Mouse (Mus musculus) neural tube, embryonic 14.5 days (tissue): ENCODE measurements around the gene Arih2. TPM values are rescaled to one million over a fixed set of nuclear protein-coding genes. Genes with fewer than 3 reads are reported as not detected.
"Not testable (repeated sequence)": the region's sequence is repeated elsewhere in the genome, so short reads cannot be mapped to it uniquely, and the experiment has no call there.

ENCODE experiments used
- ATAC-seq: fragments of 200-750 bp; cut with Nextera tagmentation; 2 replicates; pipeline ENCODE4 v1.8.0; 2017; ENCODE audit warnings: low read depth, mild to moderate bottlenecking, moderate TSS enrichment, moderate library complexity
- H3K27ac ChIP-seq: fragments of 300-500 bp; sonication (generic); 2 replicates; pipeline ENCODE4 v1.5.1; 2014; ENCODE audit warnings: low read depth, mild to moderate bottlenecking, control low read depth, low read length, moderate library complexity, mixed read lengths
- H3K27me3 ChIP-seq: fragments of 300-500 bp; sonication (generic); 2 replicates; pipeline ENCODE4 v1.6.1; 2014; ENCODE audit warnings: low read length; ENCODE audit not compliant: control insufficient read depth, insufficient read depth
- H3K36me3 ChIP-seq: fragments of 300-500 bp; sonication (generic); 2 replicates; pipeline ENCODE4 v1.6.1; 2014; ENCODE audit warnings: low read length, mixed read lengths; ENCODE audit not compliant: control insufficient read depth, insufficient read depth
- H3K4me1 ChIP-seq: fragments of 300-500 bp; sonication (generic); 2 replicates; pipeline ENCODE4 v1.6.1; 2014; ENCODE audit warnings: low read length; ENCODE audit not compliant: control insufficient read depth, insufficient read depth
- H3K4me2 ChIP-seq: fragments of 300-500 bp; sonication (generic); 2 replicates; pipeline ENCODE4 v1.6.1; 2014; ENCODE audit warnings: mild to moderate bottlenecking, low read depth, low read length, control low read depth
- H3K4me3 ChIP-seq: fragments of 300-500 bp; sonication (generic); 2 replicates; pipeline ENCODE4 v1.5.1; 2014; ENCODE audit warnings: low read depth, low read length, control low read depth, mixed read lengths
- H3K9ac ChIP-seq: fragments of 300-500 bp; sonication (generic); replicated peaks from 2 replicates; pipeline ENCODE4 v1.6.1; 2014; ENCODE audit warnings: low read depth, mild to moderate bottlenecking, control low read depth, low read length, mixed read lengths
- H3K9me3 ChIP-seq: fragments of 300-500 bp; sonication (generic); 2 replicates; pipeline ENCODE4 v1.6.1; 2016; ENCODE audit warnings: low read length; ENCODE audit not compliant: control insufficient read depth
- WGBS: fragments of 180-500 bp; shearing (Covaris S2); extraction: QIAGEN DNeasy Blood & Tissue Kit; methylation state at CpG from one replicate; pipeline ENCODE4 v1.1.7; 2014; 5-methylcytosine and 5-hydroxymethylcytosine counted together
- polyA plus RNA-seq: library from polyadenylated mRNA; unstranded; fragments of >200 nt; fragmentation: Nextera tagmentation; extraction: Ambion mirVana; gene quantifications from 2 replicates; pipeline ENCODE4 v1.2.1, GENCODE M21; 2014

Arih2 gene
- polyA plus RNA-seq, 1 experiment from 2014 or later: 37.7 TPM

DNA sequence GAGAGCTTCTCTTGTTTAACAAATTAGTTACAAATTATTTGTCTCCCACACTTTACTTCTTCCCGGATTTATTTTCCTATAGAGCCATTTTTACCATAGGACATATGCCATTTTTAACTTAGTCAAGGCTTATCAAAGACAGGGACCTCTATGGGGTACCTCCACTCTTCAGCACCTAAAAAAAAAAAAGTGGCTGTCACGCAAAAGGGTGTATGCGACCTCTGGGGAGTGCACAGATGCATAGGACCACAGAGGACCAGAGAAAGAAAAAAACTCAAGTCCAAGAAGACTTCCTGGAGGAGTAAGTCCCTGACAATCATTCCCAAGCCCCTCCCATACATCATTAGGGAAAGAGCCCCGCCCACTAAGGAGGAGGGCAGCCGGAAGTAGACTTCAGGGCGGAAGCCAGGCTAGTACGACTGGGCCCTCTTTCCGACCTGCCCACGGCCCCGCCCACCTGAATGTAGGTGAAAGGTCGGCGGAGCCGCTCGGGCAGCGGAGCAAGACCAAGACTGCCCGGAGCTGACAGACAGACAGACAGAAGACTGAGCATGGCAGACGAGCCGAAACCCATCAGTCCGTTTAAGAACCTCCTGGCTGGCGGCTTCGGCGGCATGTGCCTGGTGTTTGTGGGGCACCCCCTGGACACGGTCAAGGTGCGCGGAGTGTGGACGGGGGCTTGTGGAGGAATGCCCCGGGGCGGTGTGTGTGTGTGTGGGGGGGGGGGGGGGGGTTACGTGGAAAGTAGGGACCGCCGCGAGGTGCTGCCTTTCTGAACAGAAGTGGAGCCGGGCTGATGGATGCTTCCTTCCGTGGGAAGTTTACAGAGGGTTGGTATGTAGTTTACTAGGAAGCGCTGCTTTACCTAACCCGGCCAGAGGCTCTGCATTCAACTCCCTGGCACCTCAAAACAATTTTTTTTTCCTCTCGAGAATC lies 12.8 kb upstream of the Arih2 start, which contains the start of gene Slc25a20:
TSS of gene Slc25a20 (plus strand) at position 412 of the 936 bp plus-strand sequence.
- WGBS: 3% methylated on average over 29 of the region's 37 CpGs
- no peaks in the 10 kb centered on the region for H3K36me3 ChIP-seq
- H3K4me3 ChIP-seq: peak within 1 kb of the TSS; percentile 50
- peak within 1 kb of the TSS; percentile 54 for H3K9ac ChIP-seq
- no peak within 1 kb of the TSS for H3K27ac ChIP-seq
- H3K4me2 ChIP-seq: peak within 1 kb of the TSS; percentile 68
- H3K4me1 ChIP-seq: no peaks in the 10 kb centered on the region
- no peaks in the 10 kb centered on the region for H3K9me3 ChIP-seq
- peak; percentile 89 for ATAC-seq
- no peaks in the 10 kb centered on the region for H3K27me3 ChIP-seq

DNA sequence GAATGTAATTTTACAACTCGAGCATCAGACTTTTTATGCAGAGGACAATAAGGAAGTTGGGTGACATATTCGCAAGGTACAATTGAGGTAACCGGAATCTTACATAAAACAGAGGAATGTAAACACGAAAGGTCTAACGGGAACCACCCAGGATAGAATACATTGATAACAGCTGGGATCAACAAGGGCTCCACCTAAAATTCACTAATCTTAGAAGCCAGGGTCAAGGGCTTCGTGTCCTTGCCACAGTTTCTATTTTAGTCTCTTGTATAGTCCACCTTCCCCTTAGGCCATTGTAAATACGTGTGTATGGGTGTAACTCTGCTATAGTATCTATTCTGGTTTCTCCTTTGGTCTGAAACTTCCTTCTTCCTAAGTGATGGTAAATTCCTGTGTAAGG lies 6.7 kb upstream of the Arih2 start:
- ATAC-seq, H3K27me3 ChIP-seq, H3K36me3 ChIP-seq, H3K9me3 ChIP-seq, H3K9ac ChIP-seq, H3K4me1 ChIP-seq, H3K4me3 ChIP-seq, H3K27ac ChIP-seq, H3K4me2 ChIP-seq: not testable (repeated sequence)
- 84% methylated on average over 7 of the region's 7 CpGs for WGBS

DNA sequence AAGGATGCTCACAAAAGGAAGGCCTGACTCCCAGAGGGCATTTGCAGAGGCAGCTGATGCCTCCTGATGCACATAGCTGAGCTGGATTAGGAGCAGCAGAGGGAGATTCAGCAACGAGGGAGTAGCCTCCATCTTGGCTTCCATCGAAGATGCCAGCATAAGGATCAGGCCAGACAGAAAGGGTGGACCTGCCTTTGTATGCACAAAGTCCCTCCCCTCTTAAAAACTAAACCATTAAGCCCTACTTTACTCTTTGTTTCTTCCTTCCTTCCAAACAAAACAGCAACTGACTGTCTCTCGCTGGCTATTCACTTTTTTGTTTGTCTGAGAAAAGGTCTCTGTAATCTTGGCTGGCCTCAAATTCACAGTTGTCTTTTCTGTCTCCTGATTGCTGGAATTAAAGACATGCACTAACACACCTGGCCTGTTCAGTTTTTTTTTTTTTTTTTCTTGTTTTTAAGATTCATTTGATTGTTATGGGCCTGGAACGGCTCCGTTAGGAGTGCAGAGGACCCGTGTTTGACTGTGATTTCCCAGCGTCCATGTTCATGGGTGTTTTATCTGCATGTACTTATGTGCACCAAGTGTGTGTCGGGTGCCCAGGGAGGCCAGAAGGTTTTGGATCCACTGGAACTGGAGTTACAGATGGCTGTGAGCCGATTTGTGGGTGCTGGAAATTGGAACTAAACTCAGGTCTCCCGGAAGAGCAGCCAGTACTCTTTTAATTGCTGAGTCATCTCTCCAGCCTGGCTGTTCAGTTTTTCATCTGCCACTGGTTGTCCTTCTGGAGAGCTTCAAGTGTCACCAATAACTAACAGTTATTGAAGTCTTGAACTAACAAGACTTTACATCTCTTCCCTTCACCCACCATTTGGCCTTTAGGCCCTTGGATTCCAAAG lies 5.6 kb upstream of the Arih2 start:
- H3K9ac ChIP-seq: no peak overlapping the region
- no peak overlapping the region for H3K4me3 ChIP-seq
- no peak overlapping the region for H3K27ac ChIP-seq
- no peaks in the 10 kb centered on the region for H3K27me3 ChIP-seq
- WGBS: 75% methylated on average over 10 of the region's 10 CpGs
- no peaks in the 10 kb centered on the region for H3K9me3 ChIP-seq
- ATAC-seq: no peak
- H3K4me1 ChIP-seq: peaks cover 4% of the 10 kb centered on the region
- no peak overlapping the region for H3K4me2 ChIP-seq
- H3K36me3 ChIP-seq: no peaks in the 10 kb centered on the region

DNA sequence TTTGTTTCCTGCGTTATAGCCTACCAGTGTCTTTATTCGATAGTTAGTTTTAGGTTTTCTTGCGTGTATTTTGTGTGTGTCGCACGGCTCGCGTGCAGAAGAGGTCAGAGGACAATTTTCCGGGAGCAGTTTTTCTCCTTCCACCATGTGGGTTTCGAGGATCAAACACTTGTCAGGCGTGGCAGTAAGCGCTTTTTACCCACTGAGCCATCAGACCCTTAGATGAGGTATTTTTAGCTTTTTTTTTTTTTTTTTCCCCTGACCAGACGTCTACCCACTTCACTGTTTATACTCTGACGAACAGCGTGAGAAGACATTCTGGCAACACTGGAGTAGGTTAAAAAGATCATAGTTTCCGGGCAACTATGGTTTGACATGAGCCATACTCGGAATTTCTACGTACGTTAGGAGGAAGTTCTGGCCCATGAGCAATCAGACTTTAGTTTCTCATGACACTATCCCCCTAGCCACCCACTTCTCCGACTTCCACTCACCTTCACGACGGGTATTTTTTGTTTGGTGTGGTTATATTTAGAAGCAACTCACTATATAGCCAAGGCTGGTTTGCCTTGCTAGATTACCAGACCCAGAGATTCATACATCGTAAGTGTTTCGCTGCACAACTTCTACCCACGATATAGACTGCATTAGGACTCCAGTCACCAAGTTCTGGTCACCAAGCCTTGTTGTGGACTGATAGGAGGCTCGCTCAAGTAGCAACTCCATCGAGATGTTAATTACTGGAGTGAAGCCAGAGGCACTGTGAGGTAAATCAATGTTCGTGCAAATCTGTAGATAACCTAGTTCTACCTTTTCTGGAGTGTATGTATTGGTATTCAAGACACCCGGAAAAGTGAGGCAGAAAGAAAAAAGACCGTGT lies 615 bp upstream of the Arih2 start:
- peaks cover 11% of the 10 kb centered on the region for H3K4me1 ChIP-seq
- ATAC-seq: peak; percentile 6; the same call in 1 of the 2 replicates
- 32% methylated on average over 29 of the region's 29 CpGs for WGBS

DNA sequence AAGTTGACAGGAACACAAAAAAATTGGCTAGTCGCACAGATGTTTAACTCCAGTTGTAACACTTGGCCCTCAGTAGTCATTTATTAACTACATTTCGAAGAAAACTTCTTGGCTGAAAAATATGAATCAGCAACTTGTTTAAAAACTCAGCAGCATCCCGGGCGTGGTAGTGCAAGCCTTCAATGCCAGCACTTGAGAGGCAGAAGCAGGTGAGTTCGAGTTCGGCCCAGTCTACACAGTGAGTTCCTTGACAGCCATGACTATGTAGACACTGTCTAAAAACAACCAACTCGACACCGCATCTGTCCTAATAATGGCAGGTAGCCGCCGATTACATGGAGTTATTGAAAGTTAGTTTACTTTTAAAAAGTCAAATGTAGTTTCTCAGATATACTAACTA lies 1.0 kb downstream of the Arih2 start:
- 47% methylated on average over 10 of the region's 10 CpGs for WGBS
- H3K27ac ChIP-seq: no peak overlapping the region
- no peak for ATAC-seq
- H3K36me3 ChIP-seq: no peaks in the 10 kb centered on the region; the same call in 1 of the 2 replicates
- peak overlapping the region; percentile 88 for H3K4me2 ChIP-seq
- peaks cover 11% of the 10 kb centered on the region for H3K4me1 ChIP-seq
- peak overlapping the region; percentile 100 for H3K4me3 ChIP-seq
- H3K27me3 ChIP-seq: no peaks in the 10 kb centered on the region
- no peaks in the 10 kb centered on the region for H3K9me3 ChIP-seq
- peak overlapping the region; percentile 87; the same call in 1 of the 2 replicates for H3K9ac ChIP-seq

More for the DNA sequence above, 615 bp upstream of the Arih2 start:
- H3K27me3 ChIP-seq: no peaks in the 10 kb centered on the region
- peak overlapping the region; percentile 86 for H3K27ac ChIP-seq
- H3K4me2 ChIP-seq: peak overlapping the region; percentile 88
- H3K36me3 ChIP-seq: no peaks in the 10 kb centered on the region
- H3K9me3 ChIP-seq: no peaks in the 10 kb centered on the region
- H3K4me3 ChIP-seq: peak overlapping the region; percentile 100
- H3K9ac ChIP-seq: peak overlapping the region; percentile 87

DNA sequence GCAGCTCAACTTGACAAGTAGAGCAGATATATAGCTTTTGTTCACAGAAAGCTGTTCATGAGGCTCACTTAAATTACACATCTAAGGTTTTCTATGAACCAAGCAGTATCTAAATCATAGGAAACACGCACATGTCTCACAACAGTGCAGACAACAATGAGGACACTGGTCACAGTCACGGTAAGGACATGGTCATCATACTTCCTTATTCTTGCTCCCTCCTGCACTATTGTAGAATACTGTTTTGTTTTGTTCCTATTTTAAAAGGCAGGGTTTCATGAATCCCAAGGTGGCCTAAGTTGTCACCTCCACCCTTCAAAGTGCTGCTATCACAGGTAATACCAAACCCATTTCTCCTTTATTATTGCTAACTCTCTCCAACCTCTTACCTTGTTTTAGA lies 9.4 kb downstream of the Arih2 start:
- no peaks in the 10 kb centered on the region for H3K4me1 ChIP-seq
- H3K27me3 ChIP-seq: no peaks in the 10 kb centered on the region
- WGBS: 80% methylated on average over 2 of the region's 2 CpGs
- no peak overlapping the region for H3K27ac ChIP-seq
- H3K9me3 ChIP-seq: no peaks in the 10 kb centered on the region
- H3K9ac ChIP-seq: no peak overlapping the region
- no peak overlapping the region for H3K4me3 ChIP-seq
- no peak for ATAC-seq
- H3K4me2 ChIP-seq: no peak overlapping the region
- H3K36me3 ChIP-seq: no peaks in the 10 kb centered on the region; the same call in 1 of the 2 replicates

DNA sequence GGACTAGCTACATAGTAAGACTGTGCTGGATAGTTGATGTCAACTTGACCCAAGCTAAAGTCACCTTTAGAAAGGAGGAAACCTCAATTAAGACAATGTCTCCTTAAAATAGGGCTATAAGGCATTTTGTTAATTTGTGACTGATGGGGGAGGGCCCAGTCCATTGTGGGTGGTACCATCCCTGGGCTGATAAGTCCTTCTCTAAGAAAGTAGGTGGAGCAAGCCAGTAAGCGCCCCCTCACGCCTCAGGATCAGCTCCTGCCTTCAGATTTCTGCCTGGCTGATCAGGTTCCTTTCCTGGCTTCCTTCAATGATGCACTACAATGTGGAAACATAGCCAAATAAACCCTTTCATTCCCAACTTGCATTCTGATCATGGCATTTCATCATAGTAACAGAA lies 13.8 kb downstream of the Arih2 start:
- Histone ChIP-seq H3K4me3 (no peak overlapping the region), H3K4me2 (no peak overlapping the region), H3K4me1 (no peaks in the 10 kb centered on the region), H3K9ac (no peak overlapping the region), H3K36me3 (peaks cover 7% of the 10 kb centered on the region; the same call in 1 of the 2 replicates), H3K9me3 (no peaks in the 10 kb centered on the region), H3K27me3 (no peaks in the 10 kb centered on the region), H3K27ac (no peak overlapping the region)
- 92% methylated on average over 2 of the region's 2 CpGs for WGBS
- ATAC-seq: no peak

DNA sequence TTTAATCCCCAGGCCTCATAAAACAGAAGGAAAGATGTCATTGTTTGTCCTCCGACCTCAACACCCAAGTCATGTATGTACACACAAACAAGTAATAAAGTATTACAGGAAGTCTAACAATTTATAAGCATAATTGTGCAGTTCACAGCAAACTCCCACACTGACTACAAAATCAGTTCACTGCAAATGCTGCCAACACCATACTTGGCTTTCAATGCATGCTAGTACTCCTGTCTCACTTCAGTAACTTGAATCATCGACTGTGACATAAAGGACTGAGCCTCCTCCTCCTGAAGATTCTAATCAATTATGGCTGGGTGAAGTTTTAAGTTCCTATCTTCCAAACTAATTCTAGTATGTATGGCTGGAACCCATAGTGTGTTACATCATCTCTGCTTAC lies 15.3 kb downstream of the Arih2 start:
- WGBS: 75% methylated on average over 2 of the region's 2 CpGs
- no peak overlapping the region for H3K27ac ChIP-seq
- peaks cover 7% of the 10 kb centered on the region; the same call in 1 of the 2 replicates for H3K36me3 ChIP-seq
- H3K9me3 ChIP-seq: no peaks in the 10 kb centered on the region
- no peaks in the 10 kb centered on the region for H3K4me1 ChIP-seq
- no peak for ATAC-seq
- H3K4me2 ChIP-seq: no peak overlapping the region
- no peak overlapping the region for H3K9ac ChIP-seq
- H3K4me3 ChIP-seq: no peak overlapping the region
- H3K27me3 ChIP-seq: no peaks in the 10 kb centered on the region
